Mouse (Mus musculus) neutrophil, adult 5-6 weeks (primary cell): Measurements from ENCODE around the gene Nudt4. TPM values are rescaled to one million over a fixed set of nuclear protein-coding genes. Genes with fewer than 3 reads are reported as not detected.
A peak's percentile ranks its signal among the peaks of the same experiment; 100 is the strongest.

ENCODE experiments used
- ATAC-seq: fragments of 151-379, 151-347 bp; 2 replicates; pipeline ENCODE4 v1.8.0; 2017; ENCODE audit warnings: mild to moderate bottlenecking, moderate TSS enrichment; ENCODE audit not compliant: insufficient number of reproducible peaks, poor library complexity, low FRiP score, severe bottlenecking; ENCODE audit errors: extremely low read depth
- total RNA-seq: library from RNA; stranded (forward); fragments of 200-1000 nt; gene quantifications from 2 replicates; pipeline ENCODE4 v1.2.3, GENCODE M21; 2017

Gene Nudt4
- total RNA-seq, 1 experiment from 2014 or later: 255 TPM

- no peak for ATAC-seq
These were observed 18.9 kb downstream of the Nudt4 start for GRCm38 (mm10) chr10:95545051-95545450.

- no peak for ATAC-seq
These were observed 19.3 kb downstream of the Nudt4 start for GRCm38 (mm10) chr10:95544651-95545050.

GRCm38 (mm10) chr10:95544004-95544403, 19.9 kb downstream of the Nudt4 start:
- ATAC-seq: no peak

GRCm38 (mm10) chr10:95543377-95543776, 20.6 kb downstream of the Nudt4 start:
- ATAC-seq: no peak

- ATAC-seq: no peak
These were observed 21.0 kb downstream of the Nudt4 start for GRCm38 (mm10) chr10:95542916-95543315.

- no peak for ATAC-seq
These were observed 24.1 kb downstream of the Nudt4 start for GRCm38 (mm10) chr10:95539841-95540240.

GRCm38 (mm10) chr10:95539260-95539659, 24.7 kb downstream of the Nudt4 start:
- ATAC-seq: 0 out of 2 replicates have a peak, but pooled peaks have one; percentile 9

- no peak for ATAC-seq
These were observed 27.8 kb downstream of the Nudt4 start for GRCm38 (mm10) chr10:95536222-95536541.

- ATAC-seq: no peak
These were observed 28.3 kb downstream of the Nudt4 start for GRCm38 (mm10) chr10:95535399-95536221.

GRCm38 (mm10) chr10:95533382-95533781, 30.6 kb downstream of the Nudt4 start:
- no peak for ATAC-seq

GRCm38 (mm10) chr10:95532916-95533315, 31.0 kb downstream of the Nudt4 start:
- ATAC-seq: no peak

GRCm38 (mm10) chr10:95530551-95531121, 33.3 kb downstream of the Nudt4 start:
- 0 out of 2 replicates have a peak, but pooled peaks have one; percentile 36 for ATAC-seq

GRCm38 (mm10) chr10:95526495-95527122, 37.3 kb downstream of the Nudt4 start:
- no peak for ATAC-seq

GRCm38 (mm10) chr10:95525871-95526270, 38.1 kb downstream of the Nudt4 start:
- ATAC-seq: no peak

GRCm38 (mm10) chr10:95525037-95525675, 38.8 kb downstream of the Nudt4 start:
- ATAC-seq: no peak

GRCm38 (mm10) chr10:95517656-95518055, 46.3 kb downstream of the Nudt4 start:
- ATAC-seq: no peak

GRCm38 (mm10) chr10:95515293-95515931, 48.5 kb downstream of the Nudt4 start:
- ATAC-seq: 0 out of 2 replicates have a peak, but pooled peaks have one; percentile 1

GRCm38 (mm10) chr10:95514656-95515292, 49.2 kb downstream of the Nudt4 start, which contains the start of gene Ube2n:
TSS of gene Ube2n (plus strand) at chr10:95515145.
- peak; percentile 86 for ATAC-seq
